Mouse (Mus musculus) ES-E14 (cell line): ENCODE measurements around the gene Gm7073. TPM values are rescaled to one million over a fixed set of nuclear protein-coding genes. Genes with fewer than 3 reads are reported as not detected.

Source experiments
- DNase-seq: peaks from one replicate; pipeline ENCODE4 v3.0.0-alpha.2; 2013; ENCODE audit warnings: low read depth, low spot score
- H3K27ac ChIP-seq: 2 replicates; pipeline ENCODE4 v1.5.1; 2012; ENCODE audit warnings: low read depth, mild to moderate bottlenecking, low read length, moderate library complexity, mixed read lengths; ENCODE audit not compliant: poor library complexity, insufficient read depth, severe bottlenecking
- H3K36me3 ChIP-seq: 2 replicates; pipeline ENCODE4 v1.6.1; 2012; ENCODE audit warnings: mild to moderate bottlenecking, low read length, moderate library complexity, mixed read lengths; ENCODE audit not compliant: control insufficient read depth, poor library complexity, insufficient read depth, severe bottlenecking
- H3K4me1 ChIP-seq, 2 experiments: fragments of 150-350 bp in 1 of 2; sonication (generic) in 1 of 2; 2 replicates each; pipeline ENCODE4 v1.6.1; 2012; ENCODE audit warnings: low read length in 2 of 2, mild to moderate bottlenecking in 1 of 2, mixed read lengths in 1 of 2; ENCODE audit not compliant: control insufficient read depth in 2 of 2, insufficient read depth in 2 of 2, poor library complexity in 1 of 2
- H3K4me3 ChIP-seq, 2 experiments: fragments of 150-350 bp in 1 of 2; sonication (generic) in 1 of 2; 2 replicates each; pipeline ENCODE4 v1.5.1; 2012; ENCODE audit warnings: low read length in 2 of 2, low read depth in 1 of 2, mild to moderate bottlenecking in 1 of 2, mixed read lengths in 1 of 2; ENCODE audit not compliant: insufficient read depth in 1 of 2, poor library complexity in 1 of 2, severe bottlenecking in 1 of 2
- H3K9ac ChIP-seq: 2 replicates; pipeline ENCODE4 v1.6.1; 2012; ENCODE audit warnings: low read depth, mild to moderate bottlenecking, low read length, mixed read lengths; ENCODE audit not compliant: poor library complexity, insufficient read depth, severe bottlenecking
- H3K9me3 ChIP-seq: fragments of 150-350 bp; sonication (generic); 2 replicates; pipeline ENCODE4 v1.6.1; 2012; ENCODE audit warnings: low read depth, mild to moderate bottlenecking, low read length; ENCODE audit not compliant: control insufficient read depth, insufficient read depth
- CHD2 ChIP-seq: IDR thresholded peaks from 2 replicates; pipeline ENCODE4 v1.6.1; 2014; ENCODE audit warnings: mild to moderate bottlenecking, low read depth, low read length, inconsistent platforms
- HCFC1 ChIP-seq: IDR thresholded peaks from 2 replicates; pipeline ENCODE4 v1.6.1; 2012; ENCODE audit warnings: low read length, inconsistent platforms, borderline replicate concordance; ENCODE audit not compliant: insufficient read depth
- MAFK ChIP-seq: IDR thresholded peaks from 2 replicates; pipeline ENCODE4 v1.6.1; 2014; ENCODE audit warnings: mild to moderate bottlenecking, low read depth, low read length, inconsistent platforms; ENCODE audit not compliant: insufficient read depth
- ZC3H11A ChIP-seq: IDR thresholded peaks from 2 replicates; pipeline ENCODE4 v1.6.1; 2012; ENCODE audit warnings: low read depth, mild to moderate bottlenecking, inconsistent platforms, low read length, borderline replicate concordance
- ZNF384 ChIP-seq: IDR thresholded peaks from 2 replicates; pipeline ENCODE4 v1.6.1; 2012; ENCODE audit warnings: low read depth, low read length, inconsistent platforms
- in situ Hi-C, 2 experiments: fragments of 600-800 bp; cut with MboI; formaldehyde crosslinking; loops; one replicate each; pipeline ENCODE4 v1.15.1; 2025; ENCODE audit warnings: low sequenced_read_pairs in 2 of 2, inconsistent platforms in 1 of 2; ENCODE audit not compliant: unreplicated experiment in 2 of 2
- total RNA-seq: library from RNA; depleted of rRNA; stranded (reverse); fragments of 300-350 nt; gene quantifications from 2 replicates; pipeline ENCODE4 v1.2.3, GENCODE M21; 2012

The Gm7073 gene
- total RNA-seq, 1 experiment, result not detected

- no peak overlapping the region for H3K27ac ChIP-seq
These were observed 8.0 kb upstream of the Gm7073 start for GRCm38 (mm10) chrX:60547098-60547443.

GRCm38 (mm10) chrX:60545906-60546305, 6.9 kb upstream of the Gm7073 start:
- Histone ChIP-seq H3K9me3 (no peaks in the 10 kb centered on the region), H3K4me1 (no peaks in the 10 kb centered on the region; a peak in 1 of 4 replicates), H3K27ac (no peak overlapping the region), H3K36me3 (no peaks in the 10 kb centered on the region), H3K4me3 (no peak overlapping the region), H3K9ac (no peak overlapping the region)
- DNase-seq, result no peak
- TF ChIP-seq ZC3H11A, result no peak
- no peak for TF ChIP-seq ZNF384
- TF ChIP-seq MAFK, result no peak
- no peak for TF ChIP-seq HCFC1
- TF ChIP-seq CHD2, result no peak
- in situ Hi-C loops, result no loop called here

More at GRCm38 (mm10) chrX:60547098-60547443, 8.0 kb upstream of the Gm7073 start:
- Histone ChIP-seq H3K9ac (peak overlapping the region; percentile 63), H3K4me3 (peak overlapping the region; percentile 58 to 93), H3K36me3 (no peaks in the 10 kb centered on the region), H3K9me3 (no peaks in the 10 kb centered on the region), H3K4me1 (no peaks in the 10 kb centered on the region; a peak in 1 of 4 replicates)
- TF ChIP-seq ZNF384 (no peak), CHD2 (no peak), ZC3H11A (no peak), MAFK (no peak), HCFC1 (no peak)
- in situ Hi-C loops, result no loop called here
- DNase-seq, result peak; percentile 6

GRCm38 (mm10) chrX:60545444-60545843, 6.4 kb upstream of the Gm7073 start:
- no peak overlapping the region for H3K27ac ChIP-seq
- H3K9ac ChIP-seq, result no peak overlapping the region
- no peaks in the 10 kb centered on the region for H3K9me3 ChIP-seq
- H3K4me1 ChIP-seq, result no peaks in the 10 kb centered on the region; a peak in 1 of 4 replicates
- no peaks in the 10 kb centered on the region for H3K36me3 ChIP-seq
- TF ChIP-seq HCFC1 (no peak), ZNF384 (no peak), MAFK (no peak)
- no peak overlapping the region for H3K4me3 ChIP-seq
- in situ Hi-C loops, result no loop called here
- no peak for DNase-seq

- Histone ChIP-seq H3K9me3 (no peaks in the 10 kb centered on the region), H3K27ac (no peak overlapping the region), H3K4me1 (no peaks in the 10 kb centered on the region; a peak in 1 of 4 replicates), H3K36me3 (no peaks in the 10 kb centered on the region), H3K9ac (no peak overlapping the region), H3K4me3 (no peak overlapping the region)
- in situ Hi-C loops, result no loop called here
- peak; percentile 3 for DNase-seq
- no peak for TF ChIP-seq ZC3H11A
- no peak for TF ChIP-seq HCFC1
- TF ChIP-seq MAFK, result no peak
- TF ChIP-seq CHD2, result no peak
- TF ChIP-seq ZNF384, result no peak
These were observed 5.0 kb upstream of the Gm7073 start for GRCm38 (mm10) chrX:60544098-60544497.

GRCm38 (mm10) chrX:60542901-60543300, 3.9 kb upstream of the Gm7073 start:
- in situ Hi-C loops, result no loop called here
- DNase-seq, result no peak
- TF ChIP-seq HCFC1 (no peak), ZC3H11A (no peak), CHD2 (no peak), MAFK (no peak), ZNF384 (no peak)
- H3K4me1 ChIP-seq, result no peaks in the 10 kb centered on the region; a peak in 1 of 4 replicates
- H3K36me3 ChIP-seq, result no peaks in the 10 kb centered on the region
- H3K27ac ChIP-seq, result no peak overlapping the region
- no peak overlapping the region for H3K4me3 ChIP-seq
- no peaks in the 10 kb centered on the region for H3K9me3 ChIP-seq
- H3K9ac ChIP-seq, result no peak overlapping the region
